Mouse (Mus musculus) erythroblast, embryonic 14.5 days (primary cell): ENCODE measurements around the gene Kank2. TPM values are rescaled to one million over a fixed set of nuclear protein-coding genes. Genes with fewer than 3 reads are reported as not detected.

Experiments
- H3K27me3 ChIP-seq: 2 replicates; pipeline ENCODE4 v1.6.1; 2012; ENCODE audit warnings: inconsistent platforms; ENCODE audit not compliant: control insufficient read depth
- H3K36me3 ChIP-seq: 2 replicates; pipeline ENCODE4 v1.6.1; 2012; ENCODE audit warnings: mild to moderate bottlenecking, inconsistent platforms; ENCODE audit not compliant: control insufficient read depth
- H3K4me1 ChIP-seq: 2 replicates; pipeline ENCODE4 v1.6.1; 2012; ENCODE audit warnings: inconsistent platforms; ENCODE audit not compliant: control insufficient read depth
- H3K4me3 ChIP-seq: replicated peaks from 2 replicates; pipeline ENCODE3; 2012; ENCODE audit warnings: moderate library complexity, mild to moderate bottlenecking, inconsistent platforms
- H3K9me3 ChIP-seq: 2 replicates; pipeline ENCODE4 v1.6.1; 2012; ENCODE audit warnings: low read length, inconsistent platforms, mixed read lengths; ENCODE audit not compliant: control insufficient read depth
- GATA1 ChIP-seq: IDR thresholded peaks from 2 replicates; pipeline ENCODE4 v1.6.1; 2012; ENCODE audit warnings: low read length, inconsistent platforms, mixed read lengths
- TAL1 ChIP-seq: IDR thresholded peaks from 3 replicates; pipeline ENCODE4 v1.6.1; 2012; ENCODE audit warnings: low read length, inconsistent platforms, mixed read lengths
- polyA plus RNA-seq: library from polyadenylated mRNA; stranded (reverse); fragments of >175 nt; gene quantifications from 2 replicates; pipeline ENCODE4 v1.2.3, GENCODE M21; 2012

Gene Kank2
- polyA plus RNA-seq, 1 experiment: 0.02 TPM

DNA sequence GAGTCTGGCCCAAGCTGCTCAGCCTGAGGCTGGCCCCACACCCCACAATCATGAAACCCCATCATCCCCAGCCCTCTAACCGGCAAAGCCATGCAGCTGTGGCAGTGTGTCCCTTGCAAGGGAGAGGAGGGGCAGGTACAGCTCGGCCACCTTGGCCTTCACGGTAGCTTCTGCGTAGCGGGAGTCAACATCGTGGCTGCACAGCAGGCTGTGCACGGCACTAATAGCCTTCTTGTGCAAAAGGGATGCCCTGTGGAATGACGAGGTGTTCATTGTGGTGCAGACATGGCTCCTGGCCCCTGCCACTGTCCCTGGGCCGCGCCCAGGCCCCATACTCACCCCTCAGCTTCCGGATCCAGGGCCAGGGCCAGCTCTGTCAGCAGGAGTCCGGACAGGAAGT is 21.6 kb upstream of the Kank2 start:
- Histone ChIP-seq H3K4me3 (no peak overlapping the region), H3K36me3 (no peaks in the 10 kb centered on the region; the same call in 1 of the 2 replicates), H3K9me3 (no peaks in the 10 kb centered on the region), H3K27me3 (no peaks in the 10 kb centered on the region), H3K4me1 (no peaks in the 10 kb centered on the region; the same call in 1 of the 2 replicates)
- TF ChIP-seq TAL1 (no peak), GATA1 (no peak)

DNA sequence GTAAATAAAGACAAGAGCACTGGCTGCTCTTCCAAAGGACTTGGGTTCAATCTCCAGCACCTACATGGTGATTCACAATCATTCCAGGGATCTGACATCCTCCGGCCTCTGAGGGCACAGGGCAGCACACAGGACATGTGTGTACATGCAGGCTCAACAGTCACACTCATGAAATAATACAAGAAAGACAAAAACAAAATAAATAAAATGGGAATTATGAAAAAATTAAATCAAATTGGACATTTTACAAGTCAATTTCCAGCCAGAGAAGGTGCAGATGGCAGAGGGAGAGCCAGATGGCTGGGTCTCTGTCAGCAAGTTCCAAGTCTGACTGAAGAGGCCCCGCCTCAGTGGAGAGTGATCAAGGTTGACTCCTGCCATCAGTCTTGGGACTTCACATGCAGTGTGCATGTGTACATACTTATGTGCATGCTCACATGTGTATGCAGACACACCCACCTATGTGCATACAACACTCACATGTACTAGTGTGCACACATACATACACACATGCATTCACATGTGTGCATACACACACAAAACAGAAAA is 20.7 kb upstream of the Kank2 start:
- no peak for TF ChIP-seq TAL1
- TF ChIP-seq GATA1: no peak
- H3K4me1 ChIP-seq: no peaks in the 10 kb centered on the region; the same call in 1 of the 2 replicates
- no peaks in the 10 kb centered on the region; the same call in 1 of the 2 replicates for H3K36me3 ChIP-seq
- H3K4me3 ChIP-seq: no peak overlapping the region
- H3K9me3 ChIP-seq: no peaks in the 10 kb centered on the region
- H3K27me3 ChIP-seq: no peaks in the 10 kb centered on the region

DNA sequence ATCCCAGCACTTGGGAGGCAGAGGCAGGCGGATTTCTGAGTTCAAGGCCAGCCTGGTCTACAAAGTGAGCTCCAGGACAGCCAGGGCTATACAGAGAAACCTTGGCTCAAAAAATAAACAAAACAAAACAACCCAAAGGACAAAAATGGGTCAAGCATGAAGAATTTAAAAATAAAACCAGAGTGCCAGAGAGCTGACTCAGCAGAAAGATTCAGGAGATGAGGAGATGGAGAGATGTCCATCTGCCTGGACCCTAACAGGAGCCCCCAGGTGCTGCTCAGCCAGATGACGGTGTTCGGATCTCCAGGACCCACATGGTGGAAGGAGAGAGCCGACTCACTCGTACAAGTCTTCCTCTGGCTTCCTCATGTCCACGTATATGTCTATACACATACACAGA is 20.0 kb upstream of the Kank2 start:
- Histone ChIP-seq H3K27me3 (no peaks in the 10 kb centered on the region), H3K36me3 (no peaks in the 10 kb centered on the region; the same call in 1 of the 2 replicates), H3K4me1 (no peaks in the 10 kb centered on the region; the same call in 1 of the 2 replicates), H3K9me3 (no peaks in the 10 kb centered on the region), H3K4me3 (no peak overlapping the region)
- TF ChIP-seq GATA1: no peak
- TF ChIP-seq TAL1: no peak

DNA sequence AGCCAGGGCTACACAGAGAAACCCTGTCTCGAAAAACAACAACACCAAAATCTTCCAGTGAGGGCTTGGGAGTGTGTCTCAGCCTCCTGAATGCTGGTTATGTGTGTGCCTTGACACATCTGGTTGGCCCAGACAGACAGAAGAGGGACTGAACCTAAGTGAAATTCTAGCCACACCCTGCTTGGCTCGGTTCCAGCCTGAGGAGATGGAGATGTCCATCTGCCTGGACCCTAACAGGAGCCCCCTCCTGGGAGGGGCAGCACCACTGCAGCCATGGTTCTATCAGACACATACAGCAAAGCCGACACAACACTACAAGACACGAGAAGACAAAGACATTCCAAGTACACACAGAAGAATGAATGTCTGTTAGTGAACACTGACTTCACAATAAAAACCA is 19.6 kb upstream of the Kank2 start:
- Histone ChIP-seq H3K27me3 (no peaks in the 10 kb centered on the region), H3K9me3 (no peaks in the 10 kb centered on the region), H3K36me3 (no peaks in the 10 kb centered on the region; the same call in 1 of the 2 replicates), H3K4me3 (no peak overlapping the region), H3K4me1 (no peaks in the 10 kb centered on the region; the same call in 1 of the 2 replicates)
- TF ChIP-seq GATA1 (no peak), TAL1 (no peak)

DNA sequence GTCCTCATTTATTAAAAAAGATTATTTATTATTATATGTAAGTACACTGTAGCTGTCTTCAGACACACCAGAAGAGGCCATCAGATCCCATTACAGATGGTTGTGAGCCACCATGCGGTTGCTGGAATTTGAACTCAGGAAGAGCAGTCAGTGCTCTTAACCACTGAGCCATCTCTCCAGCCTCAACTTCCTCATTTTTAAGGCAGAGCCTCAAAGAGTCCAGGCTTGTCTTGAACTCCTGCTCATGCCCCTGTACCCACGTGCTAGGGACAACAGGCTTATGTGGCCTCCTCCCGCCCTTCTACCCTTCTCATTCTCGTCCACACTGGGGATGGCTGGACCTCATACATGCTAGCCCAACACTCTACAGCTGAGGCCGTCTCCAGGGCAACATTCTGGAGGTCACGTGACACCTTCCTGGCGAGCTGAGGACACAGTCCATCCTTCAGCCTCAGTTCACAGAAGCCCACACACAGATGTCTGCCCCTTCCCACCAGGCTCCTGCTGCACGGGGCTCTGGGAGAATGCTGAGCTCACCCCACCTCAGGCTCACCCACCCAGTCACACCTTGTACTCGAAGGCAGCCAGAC is 18.3 kb upstream of the Kank2 start:
- Histone ChIP-seq H3K4me3 (no peak overlapping the region), H3K9me3 (no peaks in the 10 kb centered on the region), H3K4me1 (no peaks in the 10 kb centered on the region; the same call in 1 of the 2 replicates), H3K27me3 (no peaks in the 10 kb centered on the region), H3K36me3 (no peaks in the 10 kb centered on the region; the same call in 1 of the 2 replicates)
- TF ChIP-seq GATA1 (no peak), TAL1 (no peak)

DNA sequence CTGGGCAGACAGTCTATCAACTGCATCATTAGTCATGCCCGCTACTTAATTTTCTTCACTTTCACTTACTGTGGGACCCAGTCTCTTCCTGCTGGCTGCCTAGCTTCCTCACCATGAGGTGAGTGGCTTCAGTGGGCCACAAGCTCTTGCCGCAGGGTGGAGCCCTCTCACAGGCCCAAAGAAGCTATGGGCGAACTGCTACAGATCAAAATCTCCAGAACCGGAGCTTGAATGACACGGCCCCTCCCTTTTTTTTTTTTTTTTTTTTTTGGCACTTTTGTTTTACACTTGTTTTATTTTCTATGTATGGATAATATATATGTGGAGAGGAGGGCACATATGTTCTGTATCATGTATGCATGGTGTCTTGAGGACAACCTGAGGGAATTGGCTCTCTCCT is 12.6 kb upstream of the Kank2 start:
- TF ChIP-seq TAL1 (no peak), GATA1 (no peak)
- Histone ChIP-seq H3K36me3 (no peaks in the 10 kb centered on the region; the same call in 1 of the 2 replicates), H3K4me3 (no peak overlapping the region), H3K27me3 (no peaks in the 10 kb centered on the region), H3K9me3 (no peaks in the 10 kb centered on the region), H3K4me1 (no peaks in the 10 kb centered on the region; the same call in 1 of the 2 replicates)

DNA sequence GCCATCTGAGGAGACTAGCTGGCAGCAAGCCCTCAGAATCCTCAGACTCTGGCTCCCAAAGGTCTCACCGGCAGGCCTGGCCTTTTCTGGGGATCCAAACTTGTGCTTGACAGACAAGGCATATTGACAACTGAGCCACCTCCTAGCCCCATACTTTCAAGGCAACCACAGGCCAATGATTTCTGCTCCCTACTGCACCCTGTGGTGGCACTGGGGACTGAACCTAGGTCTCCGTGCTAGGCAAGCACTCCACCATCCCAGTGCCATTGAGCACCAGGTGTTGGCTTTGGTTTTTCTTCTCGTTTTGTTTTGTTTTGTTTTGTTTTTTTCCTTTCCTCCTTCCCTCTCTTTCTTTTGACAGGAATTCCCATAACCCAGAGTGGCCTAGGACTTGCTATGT is 10.0 kb upstream of the Kank2 start:
- no peaks in the 10 kb centered on the region; the same call in 1 of the 2 replicates for H3K36me3 ChIP-seq
- no peaks in the 10 kb centered on the region; the same call in 1 of the 2 replicates for H3K4me1 ChIP-seq
- no peak for TF ChIP-seq GATA1
- no peak for TF ChIP-seq TAL1
- H3K27me3 ChIP-seq: no peaks in the 10 kb centered on the region
- no peaks in the 10 kb centered on the region for H3K9me3 ChIP-seq
- H3K4me3 ChIP-seq: no peak overlapping the region

DNA sequence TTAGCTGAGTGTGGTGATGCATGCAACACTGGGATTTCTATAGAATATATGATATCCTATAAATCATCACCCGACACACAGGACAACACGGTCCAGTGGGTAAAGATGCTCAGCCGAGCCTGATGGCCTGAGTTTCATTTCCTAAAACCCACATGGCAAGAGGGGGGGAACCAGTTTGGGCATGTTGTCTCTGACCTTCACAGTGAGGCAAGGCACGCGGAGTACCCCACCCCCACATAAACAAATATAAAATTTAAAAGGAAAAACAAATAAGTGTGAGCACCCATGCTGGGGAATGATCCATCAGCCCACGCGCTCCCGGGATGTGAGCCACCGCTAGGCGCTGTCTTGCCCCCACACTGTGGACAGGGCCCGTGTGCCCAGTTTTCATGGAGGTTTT is 8.4 kb upstream of the Kank2 start:
- H3K27me3 ChIP-seq: no peaks in the 10 kb centered on the region
- no peaks in the 10 kb centered on the region; the same call in 1 of the 2 replicates for H3K36me3 ChIP-seq
- TF ChIP-seq GATA1 (no peak), TAL1 (no peak)
- no peaks in the 10 kb centered on the region; the same call in 1 of the 2 replicates for H3K4me1 ChIP-seq
- no peak overlapping the region for H3K4me3 ChIP-seq
- no peaks in the 10 kb centered on the region for H3K9me3 ChIP-seq

DNA sequence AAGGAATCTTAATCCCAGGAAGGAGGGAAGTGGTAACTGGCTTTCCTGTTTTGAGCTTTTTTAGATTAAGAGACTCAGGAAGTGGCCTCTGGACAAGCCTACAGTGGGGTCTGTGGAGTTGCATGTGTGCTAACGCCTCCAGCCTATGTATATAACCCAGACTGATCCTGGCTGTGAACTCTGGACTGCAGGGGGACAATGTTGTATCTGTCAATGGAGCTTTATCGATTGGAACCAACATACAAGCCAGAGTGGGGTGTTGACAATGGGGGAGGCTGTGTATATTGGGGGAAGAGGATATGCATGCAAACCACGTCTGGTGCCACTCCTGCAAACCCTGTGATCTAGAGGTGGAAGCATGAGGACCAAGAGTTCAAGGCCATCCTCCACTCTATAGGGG is 7.8 kb upstream of the Kank2 start:
- H3K36me3 ChIP-seq: no peaks in the 10 kb centered on the region; the same call in 1 of the 2 replicates

More for the DNA sequence above, 7.8 kb upstream of the Kank2 start:
- TF ChIP-seq TAL1 (no peak), GATA1 (no peak)
- Histone ChIP-seq H3K4me3 (no peak overlapping the region), H3K9me3 (no peaks in the 10 kb centered on the region), H3K4me1 (no peaks in the 10 kb centered on the region), H3K27me3 (no peaks in the 10 kb centered on the region)
